Mouse (Mus musculus) midbrain, postnatal 0 days (tissue): ENCODE results near the gene Bst1. TPM values are rescaled to one million over a fixed set of nuclear protein-coding genes. Genes with fewer than 3 reads are reported as not detected.
A peak's percentile ranks its signal among the peaks of the same experiment; 100 is the strongest.

ENCODE experiments used
- ATAC-seq: fragments of 200-750 bp; cut with Nextera tagmentation; 2 replicates; pipeline ENCODE4 v1.8.0; 2017; ENCODE audit warnings: moderate number of reproducible peaks, mild to moderate bottlenecking, moderate TSS enrichment, moderate library complexity; ENCODE audit not compliant: low FRiP score
- DNase-seq: peaks from one replicate; pipeline ENCODE4 v3.0.0-alpha.2; 2015; ENCODE audit warnings: low spot score
- H3K27ac ChIP-seq: fragments of 300-500 bp; sonication (generic); 2 replicates; pipeline ENCODE4 v1.5.1; 2014; ENCODE audit warnings: low read depth, mild to moderate bottlenecking, low read length, mixed read lengths
- H3K27me3 ChIP-seq: fragments of 300-500 bp; sonication (generic); 2 replicates; pipeline ENCODE4 v1.6.1; 2014; ENCODE audit warnings: low read length, control low read depth, mixed read lengths; ENCODE audit not compliant: insufficient read depth
- H3K36me3 ChIP-seq: fragments of 300-500 bp; sonication (generic); 2 replicates; pipeline ENCODE4 v1.6.1; 2014; ENCODE audit warnings: low read length, control low read depth, mixed read lengths; ENCODE audit not compliant: insufficient read depth
- H3K4me1 ChIP-seq: fragments of 300-500 bp; sonication (generic); 2 replicates; pipeline ENCODE4 v1.6.1; 2014; ENCODE audit warnings: mild to moderate bottlenecking, control low read depth, antibody characterized with exemption, low read length, mixed read lengths; ENCODE audit not compliant: insufficient read depth
- H3K4me2 ChIP-seq: fragments of 300-500 bp; sonication (generic); 2 replicates; pipeline ENCODE4 v1.6.1; 2014; ENCODE audit warnings: low read depth, mild to moderate bottlenecking, low read length, mixed read lengths; ENCODE audit not compliant: poor library complexity, severe bottlenecking
- H3K4me3 ChIP-seq: fragments of 300-500 bp; sonication (generic); 2 replicates; pipeline ENCODE4 v1.5.1; 2014; ENCODE audit warnings: low read depth, mild to moderate bottlenecking, low read length, moderate library complexity
- H3K9ac ChIP-seq: fragments of 300-500 bp; sonication (generic); replicated peaks from 2 replicates; pipeline ENCODE4 v1.6.1; 2014; ENCODE audit warnings: mild to moderate bottlenecking, low read length, moderate library complexity, mixed read lengths; ENCODE audit not compliant: poor library complexity, severe bottlenecking
- H3K9me3 ChIP-seq: fragments of 300-500 bp; sonication (generic); 2 replicates; pipeline ENCODE4 v1.6.1; 2016; ENCODE audit warnings: low read length, control low read depth
- CTCF ChIP-seq: IDR thresholded peaks from 2 replicates; pipeline ENCODE4 v1.5.1; 2016; ENCODE audit warnings: antibody characterized with exemption, mild to moderate bottlenecking
- WGBS: fragments of 180-500 bp; shearing (Covaris S2); extraction: QIAGEN DNeasy Blood & Tissue Kit; methylation state at CpG from one replicate; pipeline ENCODE4 v1.1.7; 2014; 5-methylcytosine and 5-hydroxymethylcytosine counted together
- polyA plus RNA-seq: library from polyadenylated mRNA; unstranded; fragments of >200 nt; fragmentation: Nextera tagmentation; extraction: Ambion mirVana; gene quantifications from 2 replicates; pipeline ENCODE4 v1.2.1, GENCODE M21; 2015
- total RNA-seq: library from RNA; depleted of rRNA; stranded (reverse); fragments of >200 nt; gene quantifications from 2 replicates; pipeline ENCODE4 v1.2.3, GENCODE M21; 2014; rRNA removed

The Bst1 gene
- total RNA-seq (0.55 TPM in 1 of 2 replicates, not detected in the other), polyA plus RNA-seq (0.16 and 0.21 TPM in 2 replicates)

- Histone ChIP-seq H3K4me2 (no peak within 1 kb of the TSS), H3K9ac (no peak within 1 kb of the TSS), H3K4me1 (no peaks in the 10 kb centered on the region), H3K4me3 (no peak within 1 kb of the TSS), H3K27me3 (no peaks in the 10 kb centered on the region), H3K36me3 (no peaks in the 10 kb centered on the region), H3K27ac (no peak within 1 kb of the TSS), H3K9me3 (no peaks in the 10 kb centered on the region)
- ATAC-seq (no peak), DNase-seq (no peak)
- TF ChIP-seq CTCF: no peak
- WGBS: 55% methylated on average over 12 of the region's 12 CpGs
These were observed at the start of gene Bst1 for GRCm38 (mm10) chr5:43818695-43819094. Gene Bst1, plus strand, starts transcription at chr5:43818885.

GRCm38 (mm10) chr5:43770618-43771354 is 47.9 kb upstream of the Bst1 start:
- WGBS: 88% methylated on average over 3 of the region's 3 CpGs

GRCm38 (mm10) chr5:43771555-43771954 is 47.1 kb upstream of the Bst1 start:
- ATAC-seq (no peak), DNase-seq (no peak)
- no peak overlapping the region for H3K9ac ChIP-seq
- TF ChIP-seq CTCF: no peak
- H3K36me3 ChIP-seq: peaks cover 16% of the 10 kb centered on the region
- no peak overlapping the region for H3K4me3 ChIP-seq
- H3K27ac ChIP-seq: no peak overlapping the region
- no peak overlapping the region for H3K4me2 ChIP-seq
- H3K9me3 ChIP-seq: no peaks in the 10 kb centered on the region
- WGBS: 90% methylated on average over 3 of the region's 3 CpGs
- no peaks in the 10 kb centered on the region for H3K27me3 ChIP-seq
- H3K4me1 ChIP-seq: no peaks in the 10 kb centered on the region

More at GRCm38 (mm10) chr5:43770618-43771354, 47.9 kb upstream of the Bst1 start:
- no peaks in the 10 kb centered on the region for H3K27me3 ChIP-seq
- H3K36me3 ChIP-seq: peaks cover 16% of the 10 kb centered on the region
- no peak for TF ChIP-seq CTCF
- H3K9ac ChIP-seq: no peak overlapping the region
- H3K4me3 ChIP-seq: no peak overlapping the region
- H3K4me2 ChIP-seq: no peak overlapping the region
- H3K27ac ChIP-seq: no peak overlapping the region
- no peaks in the 10 kb centered on the region for H3K4me1 ChIP-seq
- no peaks in the 10 kb centered on the region for H3K9me3 ChIP-seq
- DNase-seq (no peak), ATAC-seq (no peak)

GRCm38 (mm10) chr5:43776407-43776806 is 42.3 kb upstream of the Bst1 start:
- H3K9me3 ChIP-seq: no peaks in the 10 kb centered on the region
- no peaks in the 10 kb centered on the region for H3K27me3 ChIP-seq
- H3K4me3 ChIP-seq: no peak overlapping the region
- no peak overlapping the region for H3K27ac ChIP-seq
- H3K4me2 ChIP-seq: no peak overlapping the region
- H3K4me1 ChIP-seq: peaks cover 6% of the 10 kb centered on the region; the same call in 1 of the 2 replicates
- no peaks in the 10 kb centered on the region for H3K36me3 ChIP-seq
- TF ChIP-seq CTCF: no peak
- DNase-seq (peak; percentile 15), ATAC-seq (no peak)
- no peak overlapping the region for H3K9ac ChIP-seq

- Histone ChIP-seq H3K4me1 (peaks cover 6% of the 10 kb centered on the region; the same call in 1 of the 2 replicates), H3K4me3 (no peak overlapping the region), H3K27me3 (no peaks in the 10 kb centered on the region), H3K27ac (no peak overlapping the region), H3K9ac (no peak overlapping the region), H3K9me3 (no peaks in the 10 kb centered on the region), H3K4me2 (no peak overlapping the region), H3K36me3 (no peaks in the 10 kb centered on the region)
- no peak for TF ChIP-seq CTCF
- WGBS: 63% methylated on average over 1 of the region's 1 CpGs
- DNase-seq (no peak), ATAC-seq (no peak)
These were observed 41.7 kb upstream of the Bst1 start for GRCm38 (mm10) chr5:43776993-43777392.

GRCm38 (mm10) chr5:43778583-43778982 is 40.1 kb upstream of the Bst1 start:
- no peak overlapping the region for H3K27ac ChIP-seq
- no peak overlapping the region for H3K9ac ChIP-seq
- no peaks in the 10 kb centered on the region for H3K27me3 ChIP-seq
- WGBS: 96% methylated on average over 3 of the region's 3 CpGs
- no peaks in the 10 kb centered on the region for H3K9me3 ChIP-seq
- H3K4me2 ChIP-seq: no peak overlapping the region
- peaks cover 6% of the 10 kb centered on the region; the same call in 1 of the 2 replicates for H3K4me1 ChIP-seq
- ATAC-seq (no peak), DNase-seq (no peak)
- no peaks in the 10 kb centered on the region for H3K36me3 ChIP-seq
- no peak overlapping the region for H3K4me3 ChIP-seq
- no peak for TF ChIP-seq CTCF
